Mouse (Mus musculus) common myeloid progenitor, adult 5-6 weeks (primary cell): Measurements from ENCODE around the gene Arhgef10l. TPM values are rescaled to one million over a fixed set of nuclear protein-coding genes. Genes with fewer than 3 reads are reported as not detected.

Source experiments
- ATAC-seq: replicated peaks from 2 replicates; pipeline ENCODE4 v1.8.0; 2016; ENCODE audit warnings: low read depth, mild to moderate bottlenecking, moderate TSS enrichment, inconsistent platforms; ENCODE audit not compliant: poor library complexity, severe bottlenecking
- total RNA-seq: library from RNA; stranded (forward); fragments of 200-1000, 187-1606 nt; gene quantifications from 2 replicates; pipeline ENCODE4 v1.2.3, GENCODE M21; 2017

Gene Arhgef10l
- total RNA-seq, 1 experiment from 2014 or later = 1.8 TPM

- ATAC-seq = peak; percentile 7; the same call in 1 of the 2 replicates
These were observed 2.8 kb downstream of the Arhgef10l start for GRCm38 (mm10) chr4:140662882-140663585.

DNA sequence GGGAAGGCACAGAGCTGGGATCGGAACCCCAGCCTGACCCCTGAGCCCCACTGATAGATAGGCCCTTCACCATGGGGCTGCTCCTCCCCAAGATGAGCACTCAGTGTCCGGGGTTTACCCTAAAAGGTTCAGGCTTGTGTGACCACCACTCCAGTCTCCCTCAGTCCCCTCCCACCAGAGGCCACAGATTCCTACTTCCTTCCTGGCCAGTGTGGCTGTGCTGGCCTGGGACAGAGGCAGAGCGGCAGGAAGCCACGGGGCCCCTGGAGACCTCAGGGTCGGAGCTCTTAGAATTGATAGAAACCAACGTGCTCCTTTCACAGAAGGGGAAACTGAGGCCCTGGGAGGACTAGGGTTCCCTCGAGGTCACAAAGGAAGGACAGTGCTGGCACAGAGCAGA, 3.4 kb downstream of the Arhgef10l start:
- ATAC-seq = peak; percentile 50

DNA sequence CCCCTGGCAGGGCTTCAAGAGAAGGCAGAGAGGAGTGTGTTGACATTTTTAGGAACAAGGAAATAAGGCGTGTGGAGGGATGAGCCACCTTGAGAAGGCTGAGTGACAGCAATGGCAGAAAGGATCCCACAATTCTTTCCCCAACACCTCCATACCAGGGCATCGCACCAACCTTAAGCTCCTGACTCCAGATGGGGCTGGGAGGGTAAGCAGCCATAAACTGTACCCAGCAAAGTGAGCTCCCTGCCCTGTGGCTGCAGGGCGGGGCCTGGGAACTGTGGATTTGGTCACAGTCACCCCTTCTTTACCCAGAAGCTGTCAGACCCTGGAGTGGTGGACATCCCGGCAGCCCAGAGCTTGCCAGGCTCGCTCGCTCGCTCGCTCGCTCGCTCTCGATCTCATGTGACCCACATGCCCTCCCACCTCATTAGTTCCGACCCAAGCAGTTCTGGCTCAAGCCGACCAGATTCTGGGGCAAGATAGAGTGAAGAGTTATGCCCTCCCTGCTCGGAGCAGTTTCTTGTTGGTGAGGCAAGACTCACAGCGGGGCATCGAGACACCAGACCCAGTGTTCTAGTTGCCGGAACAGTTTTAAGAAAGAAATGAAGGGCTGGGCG, 4.3 kb downstream of the Arhgef10l start:
- peak; percentile 27 for ATAC-seq

DNA sequence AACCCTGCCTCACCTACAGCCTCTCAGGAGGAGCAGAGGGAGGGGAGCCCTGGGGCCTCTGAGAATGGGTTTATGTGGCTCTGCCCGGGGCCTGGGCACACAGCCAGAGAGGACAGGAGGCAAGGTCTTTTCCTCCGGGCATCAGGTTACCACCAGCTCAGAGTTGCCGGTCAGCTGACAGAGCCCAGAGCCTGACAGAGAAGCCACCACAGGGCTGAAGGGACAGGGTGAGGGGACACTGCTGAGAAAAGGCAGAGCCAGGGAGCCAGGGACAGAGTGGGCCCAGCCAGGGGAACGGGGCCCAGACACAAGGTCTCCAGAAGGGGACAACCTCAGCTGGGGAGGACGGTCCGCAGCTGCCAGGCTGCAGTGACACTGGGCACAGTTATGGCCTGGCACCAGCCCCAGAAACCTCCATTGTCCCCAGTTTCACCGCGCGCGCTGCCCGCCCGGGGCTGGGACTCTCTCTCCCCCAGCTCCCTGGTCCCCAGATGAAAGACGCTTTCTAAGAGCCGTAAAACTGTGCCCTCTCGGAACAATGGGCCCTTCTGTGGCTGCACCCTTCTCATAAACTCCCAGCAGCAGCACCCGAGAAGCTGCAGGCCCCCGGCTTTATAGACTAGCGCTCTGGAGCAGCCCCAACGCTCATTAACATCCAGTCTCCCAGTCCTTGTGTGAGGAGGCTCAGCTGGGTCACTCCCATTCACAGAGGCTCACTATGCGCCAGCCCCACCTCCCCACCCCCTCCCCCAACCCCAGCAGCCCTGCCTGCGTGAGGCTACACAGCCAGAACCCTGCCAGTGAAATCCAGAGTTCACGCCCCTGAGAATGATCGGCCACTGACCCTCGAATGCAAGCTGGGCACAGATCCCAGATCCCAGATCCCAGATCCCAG, 7.9 kb downstream of the Arhgef10l start:
- no peak for ATAC-seq

DNA sequence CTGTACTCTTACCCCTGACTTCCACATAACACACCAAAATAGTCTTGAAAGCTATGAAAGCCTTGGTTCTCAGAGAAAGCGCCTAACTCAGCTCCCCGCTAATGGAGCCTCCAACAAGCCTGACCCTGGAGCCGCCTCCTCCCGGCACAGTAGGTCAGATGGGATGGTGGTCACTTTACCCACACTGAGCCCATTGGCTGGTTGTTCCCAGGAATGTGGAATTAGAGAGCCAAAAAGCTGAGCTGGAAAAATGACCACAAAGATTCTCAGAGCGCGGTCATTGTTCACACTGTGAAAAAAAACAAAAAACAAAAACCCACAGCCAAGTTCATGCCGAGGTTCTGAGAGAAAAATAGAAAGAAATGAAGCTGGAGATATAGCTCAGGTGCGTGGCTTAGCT, 9.3 kb downstream of the Arhgef10l start:
- no peak for ATAC-seq

GRCm38 (mm10) chr4:140654798-140655197, 11.0 kb downstream of the Arhgef10l start:
- ATAC-seq = no peak

GRCm38 (mm10) chr4:140653835-140654583, 11.8 kb downstream of the Arhgef10l start:
- peak; percentile 36 for ATAC-seq

- no peak for ATAC-seq
These were observed 16.1 kb downstream of the Arhgef10l start for GRCm38 (mm10) chr4:140649731-140650130.

DNA sequence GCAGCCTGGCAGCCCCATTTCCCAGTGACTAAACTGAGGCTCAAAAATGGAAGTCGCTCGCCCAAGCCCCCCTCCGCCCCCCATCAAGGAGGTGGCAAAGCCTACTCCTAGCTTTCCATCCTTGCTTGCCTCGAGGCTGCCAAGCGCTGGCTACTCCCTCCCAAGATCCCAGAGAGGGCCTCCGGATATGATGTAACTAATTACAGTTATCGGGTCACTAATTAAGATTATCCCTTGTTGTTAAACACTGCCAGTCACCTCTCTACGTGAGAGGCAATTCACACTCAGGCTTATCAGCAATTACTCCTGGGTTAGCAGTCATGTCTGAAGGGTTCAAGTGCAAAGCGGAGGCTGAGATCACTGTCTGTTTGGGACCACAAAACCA, 16.6 kb downstream of the Arhgef10l start:
- ATAC-seq = no peak

GRCm38 (mm10) chr4:140648443-140649206, 17.2 kb downstream of the Arhgef10l start:
- 0 out of 2 replicates have a peak, but pooled peaks have one; percentile 21 for ATAC-seq

GRCm38 (mm10) chr4:140647711-140648421, 17.9 kb downstream of the Arhgef10l start:
- peak; percentile 38; the same call in 1 of the 2 replicates for ATAC-seq

DNA sequence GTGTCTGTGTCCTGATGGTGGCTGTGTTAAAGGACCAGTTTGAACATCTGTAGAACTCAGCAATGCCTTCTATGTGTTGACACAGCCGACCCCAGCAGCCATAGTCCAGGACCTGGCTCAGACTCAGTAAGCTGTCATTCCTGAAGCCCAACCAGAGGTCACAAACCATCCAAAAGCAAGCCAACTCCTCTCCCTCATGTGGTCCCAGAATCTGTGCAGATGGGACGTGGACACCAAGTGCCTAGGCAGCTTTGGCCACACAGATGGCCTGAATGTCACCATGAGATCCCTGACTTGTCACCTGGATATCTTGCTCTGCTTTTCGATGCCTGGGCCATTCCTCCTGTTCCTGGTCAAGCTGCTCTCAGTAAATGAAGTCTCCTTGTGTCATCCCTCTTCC, 20.2 kb downstream of the Arhgef10l start:
- ATAC-seq = no peak

- no peak for ATAC-seq
These were observed 21.1 kb downstream of the Arhgef10l start for GRCm38 (mm10) chr4:140644701-140645100.

DNA sequence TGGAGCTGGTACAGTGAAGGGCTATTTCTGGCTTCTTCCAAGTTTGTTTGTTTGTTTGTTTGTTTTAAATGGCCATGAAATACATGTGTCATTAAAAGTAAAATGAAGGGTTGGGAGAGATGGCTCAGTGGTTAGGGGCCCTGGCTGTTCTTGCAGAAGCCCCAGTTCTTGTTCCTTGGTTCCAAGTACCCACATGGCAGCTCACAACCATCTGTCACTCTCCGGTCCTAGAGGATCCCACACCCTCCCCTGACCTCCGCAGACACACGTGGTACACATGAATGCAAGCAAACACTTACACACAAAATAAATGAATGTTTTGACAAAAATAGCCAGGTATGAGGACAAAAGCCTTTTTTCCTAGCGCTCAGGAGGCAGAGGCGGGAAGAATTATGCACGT, 21.5 kb downstream of the Arhgef10l start:
- no peak for ATAC-seq

DNA sequence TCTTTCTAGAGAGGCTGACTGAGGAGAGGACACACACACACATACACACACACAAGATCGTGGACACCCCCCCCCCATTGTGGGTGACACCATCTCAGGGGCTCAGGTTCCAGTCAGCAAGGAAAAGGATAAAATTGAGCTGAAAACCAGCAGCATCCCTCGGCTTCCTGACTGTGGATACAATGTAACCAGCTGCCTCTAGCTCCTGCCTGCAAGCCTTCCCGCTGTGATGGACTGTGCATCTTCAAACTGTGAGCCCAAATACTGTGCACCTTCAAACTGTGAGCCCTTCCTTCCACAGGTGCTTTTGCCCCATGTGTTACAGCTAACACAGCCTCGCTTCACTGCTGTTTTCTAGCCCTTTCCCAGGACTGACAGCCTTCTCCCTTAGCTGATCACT, 23.4 kb downstream of the Arhgef10l start:
- ATAC-seq = no peak

- ATAC-seq = no peak
These were observed 24.3 kb downstream of the Arhgef10l start for GRCm38 (mm10) chr4:140641414-140641918.

GRCm38 (mm10) chr4:140640668-140641067, 25.1 kb downstream of the Arhgef10l start:
- no peak for ATAC-seq

GRCm38 (mm10) chr4:140640242-140640523, 25.6 kb downstream of the Arhgef10l start:
- no peak for ATAC-seq
